In the genomic region with DNA sequence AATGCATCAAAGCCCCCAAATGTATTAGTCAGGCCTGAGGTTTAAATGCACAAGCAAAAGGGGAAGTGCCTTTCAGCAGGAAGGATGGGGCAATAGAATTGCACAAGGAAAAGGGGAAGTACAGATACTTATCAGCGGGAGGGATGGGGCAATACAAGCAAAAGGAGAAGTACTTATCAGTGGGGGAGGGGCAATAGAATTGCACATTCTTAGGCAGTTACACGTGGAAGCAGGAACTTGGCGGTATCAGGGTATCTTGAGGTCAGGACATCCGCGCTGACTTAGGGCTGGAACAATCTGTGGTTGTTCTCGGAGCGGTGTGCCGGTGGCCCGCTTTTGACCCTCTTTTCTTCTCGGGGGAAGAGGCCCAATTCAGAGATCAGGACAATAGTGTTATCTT, we compare ENCODE assay signal across 14 mouse cellular contexts. TPM values are rescaled to one million over a fixed set of nuclear protein-coding genes. Genes with fewer than 3 reads are reported as not detected.
DNase-seq lines count a peak whose midpoint lies in the region; ATAC-seq and TF ChIP-seq lines count a peak whose summit lies in the region.
"Not testable (repeated sequence)": the region's sequence is repeated elsewhere in the genome, so short reads cannot be mapped to it uniquely, and the experiment has no call there.
"Had no signal": no experiment of that assay in that cellular context is flagged by ENCODE, and none has a peak within 500 bp of the region (broad histone marks: within the 10 kb centered on the region; RNA-seq: fewer than 3 reads in every experiment).

No protein-coding gene starts in this region.

- H3K4me3 ChIP-seq in heart, adult 2 months; intestine, embryonic 16.5 days (ENCODE audit: low read length); liver, adult 2 months (ENCODE audit: insufficient read depth, low read depth, low read length): not testable (repeated sequence)

- not testable (repeated sequence) for H3K9ac ChIP-seq in heart, adult 2 months (ENCODE audit: low read depth, low read length); intestine, embryonic 16.5 days (ENCODE audit: low read depth, low read length); liver, adult 2 months (ENCODE audit: low read depth, low read length)

- not testable (repeated sequence) for TF ChIP-seq CTCF in heart, adult 2 months (IDR thresholded peaks at IDR 0.05); liver, adult 2 months (IDR thresholded peaks at IDR 0.05; ENCODE audit: low read depth, low read length)

- whole genome bisulfite sequencing in heart, adult 2 months = 39% methylated on average over 10 of the region's 10 CpGs
- 56% methylated on average over 10 of the region's 10 CpGs for WGBS in intestine, embryonic 16.5 days
- WGBS in liver, adult 2 months = 67% methylated on average over 10 of the region's 10 CpGs

- not testable (repeated sequence) for H3K79me2 ChIP-seq in heart, adult 2 months (replicated peaks; ENCODE audit: control insufficient read depth, insufficient read depth, low read length); liver, adult 2 months (ENCODE audit: control insufficient read depth, insufficient read depth, low read length)

- TF ChIP-seq EP300 in heart, adult 2 months (IDR thresholded peaks at IDR 0.05; ENCODE audit: insufficient read depth, low read depth, low read length) = not testable (repeated sequence)

- not testable (repeated sequence) for H3K4me2 ChIP-seq in intestine, embryonic 16.5 days (ENCODE audit: low read depth, low read length)

- not testable (repeated sequence) for H3K27me3 ChIP-seq in heart, adult 2 months (ENCODE audit: control insufficient read depth, insufficient read depth, low read length); intestine, embryonic 16.5 days (replicated peaks; ENCODE audit: control insufficient read depth, insufficient read depth, low read length); liver, adult 2 months (ENCODE audit: control insufficient read depth, insufficient read depth, low read length)

- not testable (repeated sequence) for ATAC-seq in intestine, embryonic 16.5 days

- H3K9me3 ChIP-seq in intestine, embryonic 16.5 days (ENCODE audit: control insufficient read depth, low read length) = not testable (repeated sequence)

- not testable (repeated sequence) for H3K4me1 ChIP-seq in heart, adult 2 months (ENCODE audit: control insufficient read depth, insufficient read depth, low read length); liver, adult 2 months (ENCODE audit: control insufficient read depth, insufficient read depth, low read length)
- peaks cover 12% of the 10 kb centered on the region for H3K4me1 ChIP-seq in intestine, embryonic 16.5 days (ENCODE audit: control insufficient read depth, insufficient read depth, low read length)

- peak; percentile 13 for DNase-seq in CD4-positive helper T cell, adult 2 months (ENCODE audit: low read depth, low spot score)
- DNase-seq in MEL-GATA-1-ER (ENCODE audit: extremely low read depth, low read depth) = peak; percentile 94
- peak; percentile 24 for DNase-seq in c-Kit-positive CD71-negative TER-119-negative erythroid progenitor cells, embryonic 14.5 days (ENCODE audit: low read depth)
- not testable (repeated sequence) for DNase-seq in heart, adult 2 months
- peak; percentile 47 for DNase-seq in liver, adult 2 months (ENCODE audit: extremely low read depth, low read depth, low spot score)
- peak; percentile 9 to 45 for DNase-seq in natural killer cell, adult 2 months (ENCODE audit: low spot score in 2 of 2)
- peak; percentile 55 for DNase-seq in yolk sac, embryonic 10.5 days (ENCODE audit: low spot score)

- not testable (repeated sequence) for H3K36me3 ChIP-seq in heart, adult 2 months (ENCODE audit: control insufficient read depth, insufficient read depth, low read length); intestine, embryonic 16.5 days (ENCODE audit: control insufficient read depth, insufficient read depth, low read length)
- peaks cover 11% of the 10 kb centered on the region for H3K36me3 ChIP-seq in liver, adult 2 months (ENCODE audit: control insufficient read depth, insufficient read depth, low read length)

- peak overlapping the region; percentile 75; the same call in 1 of the 2 replicates for H3K27ac ChIP-seq in heart, adult 2 months
- peak overlapping the region; percentile 73 for H3K27ac ChIP-seq in intestine, embryonic 16.5 days (ENCODE audit: low read length)
- H3K27ac ChIP-seq in liver, adult 2 months (replicated peaks; ENCODE audit: insufficient read depth, low read depth, low read length) = not testable (repeated sequence)

- not testable (repeated sequence) for TF ChIP-seq POLR2A in heart, adult 2 months (IDR thresholded peaks at IDR 0.05; ENCODE audit: insufficient read depth, low read depth, low read length); liver, adult 2 months (IDR thresholded peaks at IDR 0.05; ENCODE audit: extremely low read depth, insufficient read depth, low read length)

- intact Hi-C loops in heart, adult 2 months (cut with DNase I) = loop anchor here (10.0 kb wide), 1 partner anchor 394 kb away; the partner anchor contains the start of gene Gm49359

RNA-seq across cellular contexts. Expression of gene Fbp2, which starts 1.0 kb away (rescaled TPM):
- 10 to 100 TPM; 23.7 to 29.4 TPM for total RNA-seq in heart, adult 2 months (2021)
- polyA plus RNA-seq in heart, adult 2 months (2012; rRNA removed) = 15.1 and 29.4 TPM in 2 replicates
- polyA plus RNA-seq in intestine, embryonic 16.5 days (2015; fragmentation: Nextera tagmentation; extraction: Ambion mirVana) = 406 and 487 TPM in 2 replicates
- total RNA-seq in liver, adult 2 months (2014; rRNA removed) = 0.09 TPM in 1 of 2 replicates, not detected in the other
- polyA plus RNA-seq in liver, adult 2 months (2012; rRNA removed) = 0.09 and 0.10 TPM in 2 replicates
- total RNA-seq: hematopoietic stem cell, adult 5-6 weeks had no signal
- polyA plus RNA-seq: forebrain, embryonic 12.5 days had no signal

RNA-seq across cellular contexts. Expression of gene Fbp1, which starts 28.8 kb away (rescaled TPM):
- total RNA-seq in heart, adult 2 months (2021) = not detected
- polyA plus RNA-seq in heart, adult 2 months (2012; rRNA removed) = 0.51 and 0.94 TPM in 2 replicates
- polyA plus RNA-seq in intestine, embryonic 16.5 days (2015; fragmentation: Nextera tagmentation; extraction: Ambion mirVana) = 6.3 and 12.4 TPM in 2 replicates
- total RNA-seq in liver, adult 2 months (2014; rRNA removed) = 1,448 and 1,888 TPM in 2 replicates
- 1,550 and 1,804 TPM in 2 replicates for polyA plus RNA-seq in liver, adult 2 months (2012; rRNA removed)
- total RNA-seq: gastrocnemius, postnatal 14 days; heart, postnatal 14 days had no signal
- polyA plus RNA-seq: forebrain, embryonic 12.5 days; forebrain, embryonic 16.5 days; heart, embryonic 11.5 days had no signal

Comparison
In these comparisons a context has a peak if more than half of its experiments do, and no peak if none do; other contexts are left out.
1. RNA of gene Fbp2, which starts 1.0 kb away (polyA plus RNA-seq): 406 to 487 TPM in intestine, embryonic 16.5 days; 15.1 to 29.4 TPM in heart, adult 2 months and 0.09 to 0.10 TPM in liver, adult 2 months; every median in the first group is over 10 times any median in the second.
2. RNA of gene Fbp1, which starts 28.8 kb away (polyA plus RNA-seq): 1,550 to 1,804 TPM in liver, adult 2 months; 6.3 to 12.4 TPM in intestine, embryonic 16.5 days and 0.51 to 0.94 TPM in heart, adult 2 months; every median in the first group is over 100 times any median in the second.